Mouse (Mus musculus): ENCODE results near the gene Tchhl1.

Gene Tchhl1

GRCm38 (mm10) chr3:93504536-93505189 lies 36.1 kb downstream of the Tchhl1 start:
- DNase-seq (ENCODE audit: extremely low read depth, insufficient read length, low spot score), result peak; percentile 31

DNA sequence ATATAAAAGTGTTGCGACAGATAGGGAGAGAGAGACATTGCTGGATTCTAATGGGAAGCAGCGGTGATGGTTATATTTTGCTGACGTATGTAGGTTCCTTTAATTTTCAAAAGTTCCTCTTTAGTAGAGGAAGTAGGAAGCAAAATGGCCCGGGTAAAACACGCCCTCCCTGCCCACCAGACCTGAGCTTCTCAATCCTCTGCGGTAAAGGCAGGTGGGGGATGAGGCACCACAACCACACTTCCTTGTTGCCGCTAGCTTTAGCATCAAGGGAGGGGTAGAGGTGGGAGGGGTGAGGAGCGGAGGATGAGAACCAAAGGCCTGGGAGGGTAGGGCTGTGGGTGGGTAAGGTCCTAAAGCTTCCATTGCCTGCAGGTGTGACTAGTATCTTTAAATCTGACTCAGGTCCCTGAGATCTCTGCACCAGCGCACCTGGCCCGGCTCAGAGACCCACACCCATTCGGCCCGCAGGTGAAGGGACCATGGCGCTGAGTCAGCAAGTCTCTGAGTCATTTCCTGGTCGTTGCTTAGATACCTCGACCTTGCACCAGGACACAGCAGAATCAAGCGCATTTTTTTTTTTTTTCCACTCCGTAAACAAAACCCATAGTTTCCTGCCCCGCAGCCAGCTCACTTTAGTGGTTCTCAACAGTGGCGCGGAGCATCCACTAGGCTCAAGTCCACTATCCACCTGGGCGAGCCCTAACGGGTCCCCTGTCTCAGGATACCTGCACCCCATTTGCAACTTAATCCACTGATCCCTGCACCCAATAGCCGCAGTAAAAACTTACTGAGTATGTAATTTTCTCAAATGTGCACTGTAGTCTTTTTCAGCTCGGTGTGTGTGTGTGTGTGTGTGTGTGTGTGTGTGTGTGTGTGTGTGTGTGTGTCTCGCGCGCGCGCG lies 37.7 kb downstream of the Tchhl1 start:
- no peak for DNase-seq (ENCODE audit: extremely low read depth, insufficient read length, low spot score)

DNA sequence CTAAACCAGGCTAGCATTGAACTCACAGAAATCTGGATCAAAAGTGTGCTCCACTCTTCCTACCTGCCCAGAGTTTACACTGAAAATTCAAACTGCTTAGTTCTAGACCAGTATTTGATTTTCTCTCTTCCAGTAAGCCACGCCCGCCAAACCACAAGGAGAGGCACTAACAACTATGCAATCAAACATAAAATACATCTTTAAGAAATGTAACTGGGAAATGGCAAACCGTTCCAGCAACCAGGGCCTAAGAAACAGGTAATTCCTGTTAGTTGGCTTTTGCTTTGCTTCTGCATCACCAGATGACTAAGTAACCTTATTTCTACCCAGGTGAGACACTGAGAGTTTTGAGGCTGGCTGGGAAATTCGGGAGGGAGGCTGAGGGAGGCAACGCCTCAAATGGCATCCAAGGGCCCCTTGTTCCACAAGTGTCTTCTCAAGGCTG lies 38.3 kb downstream of the Tchhl1 start:
- DNase-seq (ENCODE audit: extremely low read depth, insufficient read length, low spot score), result no peak

DNA sequence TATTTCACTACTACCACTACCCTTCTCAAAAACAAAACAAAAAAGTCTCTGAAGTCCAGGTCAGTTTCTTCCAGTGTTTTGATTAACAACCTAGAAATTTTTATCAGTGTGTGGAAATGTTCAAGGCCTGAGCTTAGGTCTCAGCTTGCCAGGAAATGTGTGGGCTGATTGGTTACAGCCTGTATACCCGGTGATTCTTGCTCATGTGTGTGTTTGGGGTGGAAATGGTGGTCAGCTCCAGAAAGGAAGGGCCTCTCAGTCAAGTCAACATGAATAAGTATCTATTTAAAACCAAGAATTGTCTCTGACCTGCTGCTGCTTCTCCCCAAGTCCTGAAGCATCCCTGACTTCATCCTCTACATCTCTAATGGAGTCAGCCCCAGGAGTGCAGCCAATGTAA lies 40.7 kb downstream of the Tchhl1 start:
- no peak for DNase-seq (ENCODE audit: extremely low read depth, insufficient read length, low spot score)

- DNase-seq (ENCODE audit: extremely low read depth, insufficient read length, low spot score), result no peak
Measured at GRCm38 (mm10) chr3:93511036-93511435, 42.5 kb downstream of the Tchhl1 start.

DNA sequence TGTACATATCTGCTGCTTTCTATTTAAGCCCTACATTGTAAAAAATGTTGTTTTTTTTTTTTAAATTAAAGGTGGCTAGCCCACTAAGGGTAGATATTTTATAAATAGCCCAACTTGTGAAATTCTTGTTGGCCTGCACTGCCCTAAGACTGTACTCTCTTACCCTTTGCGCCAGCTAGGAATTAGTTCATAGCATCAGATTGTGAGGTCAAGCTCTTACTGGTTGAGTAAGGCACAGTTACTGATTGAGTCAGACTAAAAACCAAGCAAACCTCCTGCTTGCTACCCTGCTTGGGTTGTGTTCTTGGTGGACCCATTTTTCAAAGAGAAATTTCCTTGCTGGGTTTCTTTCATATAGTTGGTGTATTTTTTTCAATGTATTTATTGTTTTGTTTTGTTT lies 43.2 kb downstream of the Tchhl1 start:
- DNase-seq (ENCODE audit: extremely low read depth, insufficient read length, low spot score), result no peak

GRCm38 (mm10) chr3:93512386-93513101 lies 44.0 kb downstream of the Tchhl1 start:
- DNase-seq (ENCODE audit: extremely low read depth, insufficient read length, low spot score), result no peak

DNA sequence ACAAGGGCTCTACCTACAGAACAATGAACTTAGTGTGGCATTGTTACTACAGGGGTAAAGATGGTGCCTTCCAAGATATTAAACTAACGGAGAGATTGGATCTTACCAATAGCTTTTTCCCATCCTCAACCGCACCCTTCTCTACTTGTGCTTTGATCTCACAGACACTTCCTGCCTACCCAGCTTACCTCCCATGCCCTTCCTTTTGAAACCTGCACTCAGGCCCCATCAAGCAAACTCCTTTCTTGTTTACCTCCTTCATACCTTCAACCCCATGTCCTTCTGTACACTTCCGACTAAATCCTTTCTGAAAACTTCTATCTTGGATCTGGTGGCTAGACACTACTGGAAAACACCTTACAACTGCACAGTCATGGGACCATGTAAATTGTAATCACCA lies 46.1 kb downstream of the Tchhl1 start:
- DNase-seq (ENCODE audit: extremely low read depth, insufficient read length, low spot score), result no peak

DNA sequence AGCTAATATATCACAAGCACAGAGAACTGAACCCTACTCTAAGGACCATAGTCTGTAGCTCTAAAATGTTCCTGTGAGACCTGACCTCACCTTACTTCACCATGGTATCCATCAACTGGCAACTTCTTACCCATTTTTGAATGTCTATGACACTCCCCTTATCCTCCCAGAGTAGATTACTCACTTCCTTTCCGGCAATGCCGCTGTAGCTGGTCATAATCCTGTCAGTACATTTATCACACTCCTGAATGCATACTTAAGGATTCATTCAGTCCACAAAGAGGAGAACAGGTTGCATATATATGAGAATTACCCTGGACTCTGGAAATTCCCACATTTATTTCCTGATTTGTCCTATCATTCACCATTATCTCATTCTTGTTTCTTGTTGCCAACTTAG lies 48.8 kb downstream of the Tchhl1 start:
- no peak for DNase-seq (ENCODE audit: extremely low read depth, insufficient read length, low spot score)

GRCm38 (mm10) chr3:93519856-93520329 lies 51.3 kb downstream of the Tchhl1 start:
- DNase-seq (ENCODE audit: extremely low read depth, insufficient read length, low spot score), result no peak

DNA sequence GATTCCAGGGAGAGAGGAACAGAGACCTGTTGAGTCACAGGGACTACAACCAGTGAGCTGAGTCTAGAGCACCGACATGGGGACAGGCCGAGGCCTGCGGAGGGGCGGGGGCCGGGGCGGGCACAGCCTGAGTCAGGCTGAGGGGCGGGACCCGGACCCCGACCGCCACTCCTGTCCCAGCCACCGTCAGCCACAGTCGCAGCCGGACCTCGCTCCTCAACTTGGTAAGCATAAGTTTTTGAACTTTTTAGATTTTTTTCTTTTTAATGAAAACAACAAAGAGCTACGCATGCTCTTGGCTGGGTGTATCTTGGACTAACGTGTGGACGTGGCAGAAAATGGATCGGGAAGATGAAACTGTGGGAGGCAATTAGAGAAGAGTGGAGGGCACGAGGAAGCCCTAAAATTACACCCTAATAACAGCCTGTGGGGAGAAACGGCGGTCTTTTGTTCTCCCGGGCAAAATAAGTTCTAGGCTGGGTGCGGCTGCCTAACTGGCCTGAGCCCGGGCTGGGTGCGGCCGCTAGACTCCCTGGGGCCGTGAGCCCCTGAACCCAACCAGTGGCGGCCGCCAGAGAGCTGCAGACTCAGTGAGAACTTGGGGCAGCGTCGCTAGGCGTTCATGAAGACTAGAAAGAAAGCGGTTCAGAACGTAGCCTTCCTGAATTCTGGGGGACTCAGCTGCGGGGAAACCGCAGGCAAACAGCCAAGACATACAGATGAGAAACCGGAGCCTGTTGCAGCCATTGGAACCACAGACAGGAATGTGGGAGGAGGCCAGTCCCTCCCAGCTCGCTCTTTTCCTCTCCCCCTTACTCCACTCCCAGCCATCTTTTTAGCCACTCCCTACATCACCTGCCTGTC lies 52.0 kb downstream of the Tchhl1 start, which contains the start of gene S100a11:
TSS of gene S100a11 (plus strand) at position 159 of the 864 bp plus-strand sequence.
- peak; percentile 93 for DNase-seq (ENCODE audit: extremely low read depth, insufficient read length, low spot score)
